Mouse (Mus musculus) CH12.LX (cell line): Measurements from ENCODE around the gene Sdhaf2. TPM values are rescaled to one million over a fixed set of nuclear protein-coding genes. Genes with fewer than 3 reads are reported as not detected.

ENCODE experiments used
- DNase-seq: peaks from one replicate; pipeline ENCODE4 v3.0.0-alpha.2; 2013; ENCODE audit errors: extremely low read depth
- H3K27ac ChIP-seq: 2 replicates; pipeline ENCODE4 v1.5.1; 2012; ENCODE audit warnings: low read depth, mild to moderate bottlenecking, control low read depth, moderate library complexity; ENCODE audit not compliant: insufficient read depth
- H3K27me3 ChIP-seq: replicated peaks from 2 replicates; pipeline ENCODE3; 2012; ENCODE audit warnings: inconsistent platforms
- H3K36me3 ChIP-seq, 2 experiments: replicated peaks in 1 of 2; 2 replicates each; pipeline versions ENCODE3 to v1.6.1; 2012; ENCODE audit warnings: inconsistent platforms in 1 of 2, low read length in 1 of 2, mild to moderate bottlenecking in 1 of 2, mixed read lengths in 1 of 2, moderate library complexity in 1 of 2; ENCODE audit not compliant: control insufficient read depth in 1 of 2, insufficient read depth in 1 of 2
- H3K4me1 ChIP-seq, 2 experiments: 2 replicates each; pipeline ENCODE4 v1.6.1; 2012; ENCODE audit warnings: inconsistent platforms in 1 of 2, moderate library complexity in 1 of 2; ENCODE audit not compliant: insufficient read depth in 2 of 2, control insufficient read depth in 1 of 2
- H3K4me2 ChIP-seq: 2 replicates; pipeline ENCODE4 v1.6.1; 2012; ENCODE audit warnings: low read depth, mild to moderate bottlenecking, control low read depth; ENCODE audit not compliant: poor library complexity, insufficient read depth, severe bottlenecking
- H3K4me3 ChIP-seq, 3 experiments: fragments of 150-350 bp in 1 of 3; sonication (generic) in 1 of 3; replicated peaks in 1 of 3; 2 replicates each; pipeline versions ENCODE3 to v1.5.1; 2011 to 2012; ENCODE audit warnings: low read depth in 2 of 3, low read length in 2 of 3, mild to moderate bottlenecking in 2 of 3, moderate library complexity in 2 of 3, control low read depth in 1 of 3, improper control_type of control experiment in 1 of 3, inconsistent platforms in 1 of 3, mixed read lengths in 1 of 3; ENCODE audit not compliant: poor library complexity in 1 of 3
- H3K79me2 ChIP-seq: replicated peaks from 2 replicates; pipeline ENCODE4 v1.6.1; 2012; ENCODE audit warnings: mild to moderate bottlenecking, moderate library complexity; ENCODE audit not compliant: control insufficient read depth, poor library complexity, insufficient read depth, severe bottlenecking; ENCODE audit errors: extremely low read depth
- H3K9ac ChIP-seq: 2 replicates; pipeline ENCODE4 v1.6.1; 2012; ENCODE audit warnings: low read depth, mild to moderate bottlenecking, control low read depth, moderate library complexity; ENCODE audit not compliant: insufficient read depth
- H3K9me3 ChIP-seq: replicated peaks from 2 replicates; pipeline ENCODE3; 2012; ENCODE audit warnings: low read length, inconsistent platforms, mixed read lengths
- BHLHE40 ChIP-seq: IDR thresholded peaks from 2 replicates; pipeline ENCODE4 v1.6.1; 2011; ENCODE audit warnings: mild to moderate bottlenecking, low read depth, low read length, improper control_type of control experiment
- CHD1 ChIP-seq: IDR thresholded peaks from 2 replicates; pipeline ENCODE4 v1.6.1; 2012; ENCODE audit warnings: low read depth, low read length, improper control_type of control experiment, inconsistent platforms
- CTCF ChIP-seq, 2 experiments: IDR thresholded peaks in 1 of 2; conservative IDR thresholded peaks in 1 of 2; 2 replicates each; pipeline ENCODE4 v1.5.1; 2011 to 2012; ENCODE audit warnings: low read depth in 2 of 2, low read length in 2 of 2, improper control_type of control experiment in 1 of 2, inconsistent platforms in 1 of 2, mild to moderate bottlenecking in 1 of 2, moderate library complexity in 1 of 2
- E2F4 ChIP-seq: IDR thresholded peaks from 2 replicates; pipeline ENCODE4 v1.6.1; 2011; ENCODE audit warnings: low read depth, low read length, improper control_type of control experiment; ENCODE audit not compliant: insufficient replicate concordance
- ELF1 ChIP-seq: IDR thresholded peaks from 2 replicates; pipeline ENCODE4 v1.6.1; 2014; ENCODE audit warnings: low read depth, mild to moderate bottlenecking, inconsistent platforms, low read length, improper control_type of control experiment
- ETS1 ChIP-seq: conservative IDR thresholded peaks from 2 replicates; pipeline ENCODE4 v1.6.1; 2012; ENCODE audit warnings: low read depth, mild to moderate bottlenecking, inconsistent platforms, low read length, improper control_type of control experiment, moderate library complexity
- GABPA ChIP-seq: IDR thresholded peaks from 2 replicates; pipeline ENCODE4 v1.6.1; 2012; ENCODE audit warnings: low read depth, low read length, improper control_type of control experiment, inconsistent platforms; ENCODE audit not compliant: insufficient replicate concordance
- JUN ChIP-seq: IDR thresholded peaks from 2 replicates; pipeline ENCODE4 v1.6.1; 2011; ENCODE audit warnings: low read depth, mild to moderate bottlenecking, low read length, improper control_type of control experiment, moderate library complexity; ENCODE audit not compliant: insufficient read depth
- JUND ChIP-seq: conservative IDR thresholded peaks from 2 replicates; pipeline ENCODE4 v1.6.1; 2011; ENCODE audit warnings: low read depth, low read length, improper control_type of control experiment
- KAT2A ChIP-seq: IDR thresholded peaks from 2 replicates; pipeline ENCODE4 v1.6.1; 2012; ENCODE audit warnings: low read length, improper control_type of control experiment, inconsistent platforms; ENCODE audit not compliant: insufficient replicate concordance
- MAFK ChIP-seq: IDR thresholded peaks from 2 replicates; pipeline ENCODE4 v1.6.1; 2011; ENCODE audit warnings: low read length, improper control_type of control experiment; ENCODE audit not compliant: insufficient replicate concordance
- MAX ChIP-seq: IDR thresholded peaks from 2 replicates; pipeline ENCODE4 v1.6.1; 2011; ENCODE audit warnings: low read length, improper control_type of control experiment
- MAZ ChIP-seq: IDR thresholded peaks from 2 replicates; pipeline ENCODE4 v1.6.1; 2012; ENCODE audit warnings: low read depth, mild to moderate bottlenecking, inconsistent platforms, low read length, improper control_type of control experiment, moderate library complexity
- MXI1 ChIP-seq: IDR thresholded peaks from 2 replicates; pipeline ENCODE4 v1.6.1; 2011; ENCODE audit warnings: mild to moderate bottlenecking, low read depth, low read length, improper control_type of control experiment
- NRF1 ChIP-seq: IDR thresholded peaks from 2 replicates; pipeline ENCODE4 v1.6.1; 2014; ENCODE audit warnings: low read depth, mild to moderate bottlenecking, inconsistent platforms, low read length, improper control_type of control experiment, moderate library complexity
- PAX5 ChIP-seq: IDR thresholded peaks from 2 replicates; pipeline ENCODE4 v1.6.1; 2012; ENCODE audit warnings: low read length, inconsistent platforms, mixed read lengths
- POLR2A ChIP-seq: IDR thresholded peaks from 2 replicates; pipeline ENCODE4 v1.6.1; 2011; ENCODE audit warnings: low read depth, mild to moderate bottlenecking, improper control_type of control experiment, low read length
- POLR2AphosphoS2 ChIP-seq: IDR thresholded peaks from 2 replicates; pipeline ENCODE4 v1.6.1; 2011; ENCODE audit warnings: low read depth, low read length, improper control_type of control experiment
- RAD21 ChIP-seq: IDR thresholded peaks from 2 replicates; pipeline ENCODE4 v1.6.1; 2011; ENCODE audit warnings: low read depth, mild to moderate bottlenecking, low read length, improper control_type of control experiment, moderate library complexity
- RCOR1 ChIP-seq: conservative IDR thresholded peaks from 2 replicates; pipeline ENCODE4 v1.6.1; 2012; ENCODE audit warnings: low read depth, mild to moderate bottlenecking, inconsistent platforms, low read length, improper control_type of control experiment
- SIN3A ChIP-seq: IDR thresholded peaks from 2 replicates; pipeline ENCODE4 v1.6.1; 2012; ENCODE audit warnings: low read length, improper control_type of control experiment, inconsistent platforms
- SMC3 ChIP-seq: IDR thresholded peaks from 2 replicates; pipeline ENCODE4 v1.6.1; 2011; ENCODE audit warnings: low read depth, low read length, improper control_type of control experiment
- TBP ChIP-seq: conservative IDR thresholded peaks from 2 replicates; pipeline ENCODE4 v1.6.1; 2011; ENCODE audit warnings: low read depth, low read length, improper control_type of control experiment
- TCF12 ChIP-seq: IDR thresholded peaks from 2 replicates; pipeline ENCODE4 v1.6.1; 2014; ENCODE audit warnings: low read depth, mild to moderate bottlenecking, inconsistent platforms, low read length, improper control_type of control experiment
- UBTF ChIP-seq: IDR thresholded peaks from 2 replicates; pipeline ENCODE4 v1.6.1; 2012; ENCODE audit warnings: low read depth, mild to moderate bottlenecking, inconsistent platforms, low read length, improper control_type of control experiment, moderate library complexity
- USF2 ChIP-seq: conservative IDR thresholded peaks from 2 replicates; pipeline ENCODE4 v1.6.1; 2011; ENCODE audit warnings: low read depth, low read length, improper control_type of control experiment
- ZC3H11A ChIP-seq: IDR thresholded peaks from 2 replicates; pipeline ENCODE4 v1.6.1; 2012; ENCODE audit warnings: low read depth, mild to moderate bottlenecking, inconsistent platforms, low read length, improper control_type of control experiment
- dilution Hi-C: fragments of 300-500 bp; cut with MboI; formaldehyde crosslinking; loops from 2 replicates; pipeline ENCODE4 v1.14.3; 2020; ENCODE audit warnings: low sequenced_read_pairs; ENCODE audit not compliant: extremely low pct_unique_long_range_greater_than_20kb, extremely low pct_ligation_motif_present
- in situ Hi-C: fragments of 300-500 bp; cut with MboI; formaldehyde crosslinking; loops from 3 replicates; pipeline ENCODE4 v1.14.3; 2019; ENCODE audit warnings: low sequenced_read_pairs, low pct_ligation_motif_present, low pct_unique_long_range_greater_than_20kb, mixed read lengths
- polyA plus RNA-seq: library from polyadenylated mRNA; unstranded; fragments of >175 nt; gene quantifications from 2 replicates; pipeline ENCODE4 v1.2.1, GENCODE M21; 2012; ENCODE audit warnings: low read depth; ENCODE audit not compliant: insufficient read length
- total RNA-seq, 2 experiments: library from RNA; depleted of rRNA; stranded (reverse); fragments of 300-350 nt in 1 of 2; fragments of >200 nt in 1 of 2; gene quantifications; 2 replicates each; pipeline ENCODE4 v1.2.3; 2012 to 2014

Sdhaf2 gene
- total and polyA plus RNA-seq, 3 experiments: 31.7 to 96.0 (median 57.3) TPM

DNA sequence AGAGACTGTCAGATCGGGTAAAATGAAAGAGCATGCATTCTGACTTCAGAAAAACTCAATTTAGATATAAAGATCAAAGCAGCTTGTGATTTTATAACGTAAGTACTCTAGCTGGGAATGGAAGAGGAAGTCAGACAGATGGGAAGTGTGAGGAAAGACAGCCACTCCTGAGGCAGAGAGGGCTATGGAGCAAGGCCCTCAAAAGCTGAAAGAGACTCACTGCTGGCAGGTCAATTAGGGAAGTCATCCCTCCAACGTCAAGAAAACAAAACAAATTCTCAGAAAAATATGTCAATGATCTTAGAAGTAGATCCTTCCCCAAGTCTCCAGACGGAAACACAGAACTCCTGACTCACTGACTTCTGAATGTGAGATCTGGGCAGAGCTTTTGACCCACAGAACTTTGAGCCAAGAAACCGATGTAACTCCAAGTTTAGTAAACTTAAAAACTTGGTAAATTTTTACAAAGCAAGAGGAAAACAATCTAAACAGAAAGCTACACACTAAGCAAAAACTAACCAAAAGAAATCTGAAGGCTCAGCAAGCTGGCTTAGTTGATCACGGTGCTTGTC, 15.1 kb downstream of the Sdhaf2 start:
- dilution Hi-C loops: no loop called here
- H3K4me3 ChIP-seq: no peak overlapping the region
- no peak for DNase-seq
- no peaks in the 10 kb centered on the region; the same call in 1 of the 2 replicates for H3K79me2 ChIP-seq
- H3K4me2 ChIP-seq: no peak overlapping the region
- H3K27ac ChIP-seq: no peak overlapping the region
- TF ChIP-seq MAX (no peak), MXI1 (no peak), UBTF (no peak), E2F4 (no peak), RAD21 (no peak), JUN (no peak), TCF12 (no peak), CHD1 (no peak), MAZ (no peak), RCOR1 (no peak), JUND (no peak), POLR2AphosphoS2 (no peak)
- TF ChIP-seq, all 38 proteins: peak for 0
- Histone ChIP-seq H3K36me3 (peaks cover 35 to 74% of the 10 kb centered on the region in 2 experiments), H3K9me3 (no peaks in the 10 kb centered on the region), H3K4me1 (peaks cover 6 to 18% of the 10 kb centered on the region in 2 experiments; a peak in 3 of 4 replicates), H3K27me3 (no peaks in the 10 kb centered on the region), H3K9ac (no peak overlapping the region)
- in situ Hi-C loops: no loop called here

DNA sequence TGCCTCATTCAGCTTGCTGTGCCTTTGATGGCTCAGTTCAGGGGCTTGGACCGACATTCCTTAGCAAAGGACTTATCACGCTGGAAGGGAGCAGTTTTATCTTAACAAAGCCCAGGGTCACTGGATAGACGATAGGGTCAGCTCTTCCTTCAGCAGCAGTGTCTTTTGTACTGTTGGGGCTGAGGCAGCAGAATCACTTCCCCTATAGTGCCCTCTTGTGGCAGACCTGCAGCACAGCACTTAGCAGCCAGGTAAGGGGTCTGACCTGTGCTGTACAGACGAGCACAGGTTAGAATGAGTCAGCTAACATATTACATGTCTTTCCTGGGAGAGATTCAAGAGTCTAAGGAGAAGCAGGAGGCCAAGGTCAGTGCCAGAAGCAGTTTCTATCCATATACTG, 23.4 kb downstream of the Sdhaf2 start:
- Histone ChIP-seq H3K9me3 (no peaks in the 10 kb centered on the region), H3K4me2 (no peak overlapping the region), H3K79me2 (no peaks in the 10 kb centered on the region), H3K27me3 (no peaks in the 10 kb centered on the region), H3K4me3 (no peak overlapping the region), H3K9ac (no peak overlapping the region), H3K36me3 (peaks cover 55 to 92% of the 10 kb centered on the region in 2 experiments), H3K27ac (no peak overlapping the region), H3K4me1 (peaks cover 2 to 7% of the 10 kb centered on the region in 2 experiments; a peak in 2 of 4 replicates)
- TF ChIP-seq SIN3A: no peak
- TF ChIP-seq USF2: no peak
- TF ChIP-seq KAT2A: no peak
- TF ChIP-seq MXI1: no peak
- TF ChIP-seq NRF1: no peak
- TF ChIP-seq MAFK: peak; percentile 66; the same call in 1 of the 2 replicates
- TF ChIP-seq TBP: no peak
- no peak for TF ChIP-seq UBTF
- TF ChIP-seq POLR2A: no peak
- no peak for TF ChIP-seq ZC3H11A
- TF ChIP-seq ETS1: no peak
- no peak for TF ChIP-seq BHLHE40
- TF ChIP-seq ELF1: peak; percentile 62
- no peak for TF ChIP-seq CHD1
- peak; percentile 70 for TF ChIP-seq SMC3
- TF ChIP-seq E2F4: no peak
- TF ChIP-seq MAZ: no peak
- peak; percentile 42 for TF ChIP-seq RAD21
- TF ChIP-seq JUN: no peak
- TF ChIP-seq CTCF (conservative IDR thresholded peaks at IDR 0.05 in 1 of 2, IDR thresholded peaks at IDR 0.05 in 1 of 2; ENCODE audit: low read depth in 2 of 2, low read length in 2 of 2): peak; percentile 85 to 95
- TF ChIP-seq TCF12: no peak
- TF ChIP-seq PAX5: no peak
- TF ChIP-seq GABPA: no peak
- peak; percentile 60 for DNase-seq
- dilution Hi-C loops (no loop called here), in situ Hi-C loops (no loop called here)
